Mouse (Mus musculus) neural tube, embryonic 14.5 days (tissue): ENCODE results near the gene Timeless. TPM values are rescaled to one million over a fixed set of nuclear protein-coding genes. Genes with fewer than 3 reads are reported as not detected.
A peak's percentile ranks its signal among the peaks of the same experiment; 100 is the strongest.
"Not testable (repeated sequence)": the region's sequence is repeated elsewhere in the genome, so short reads cannot be mapped to it uniquely, and the experiment has no call there.

Experiments
- ATAC-seq: fragments of 200-750 bp; cut with Nextera tagmentation; 2 replicates; pipeline ENCODE4 v1.8.0; 2017; ENCODE audit warnings: low read depth, mild to moderate bottlenecking, moderate TSS enrichment, moderate library complexity
- H3K27ac ChIP-seq: fragments of 300-500 bp; sonication (generic); 2 replicates; pipeline ENCODE4 v1.5.1; 2014; ENCODE audit warnings: low read depth, mild to moderate bottlenecking, control low read depth, low read length, moderate library complexity, mixed read lengths
- H3K27me3 ChIP-seq: fragments of 300-500 bp; sonication (generic); 2 replicates; pipeline ENCODE4 v1.6.1; 2014; ENCODE audit warnings: low read length; ENCODE audit not compliant: control insufficient read depth, insufficient read depth
- H3K36me3 ChIP-seq: fragments of 300-500 bp; sonication (generic); 2 replicates; pipeline ENCODE4 v1.6.1; 2014; ENCODE audit warnings: low read length, mixed read lengths; ENCODE audit not compliant: control insufficient read depth, insufficient read depth
- H3K4me1 ChIP-seq: fragments of 300-500 bp; sonication (generic); 2 replicates; pipeline ENCODE4 v1.6.1; 2014; ENCODE audit warnings: low read length; ENCODE audit not compliant: control insufficient read depth, insufficient read depth
- H3K4me2 ChIP-seq: fragments of 300-500 bp; sonication (generic); 2 replicates; pipeline ENCODE4 v1.6.1; 2014; ENCODE audit warnings: mild to moderate bottlenecking, low read depth, low read length, control low read depth
- H3K4me3 ChIP-seq: fragments of 300-500 bp; sonication (generic); 2 replicates; pipeline ENCODE4 v1.5.1; 2014; ENCODE audit warnings: low read depth, low read length, control low read depth, mixed read lengths
- H3K9ac ChIP-seq: fragments of 300-500 bp; sonication (generic); replicated peaks from 2 replicates; pipeline ENCODE4 v1.6.1; 2014; ENCODE audit warnings: low read depth, mild to moderate bottlenecking, control low read depth, low read length, mixed read lengths
- H3K9me3 ChIP-seq: fragments of 300-500 bp; sonication (generic); 2 replicates; pipeline ENCODE4 v1.6.1; 2016; ENCODE audit warnings: low read length; ENCODE audit not compliant: control insufficient read depth
- WGBS: fragments of 180-500 bp; shearing (Covaris S2); extraction: QIAGEN DNeasy Blood & Tissue Kit; methylation state at CpG from one replicate; pipeline ENCODE4 v1.1.7; 2014; 5-methylcytosine and 5-hydroxymethylcytosine counted together
- polyA plus RNA-seq: library from polyadenylated mRNA; unstranded; fragments of >200 nt; fragmentation: Nextera tagmentation; extraction: Ambion mirVana; gene quantifications from 2 replicates; pipeline ENCODE4 v1.2.1, GENCODE M21; 2014

Timeless gene
- 14.6 and 19.1 TPM in 2 replicates for polyA plus RNA-seq

DNA sequence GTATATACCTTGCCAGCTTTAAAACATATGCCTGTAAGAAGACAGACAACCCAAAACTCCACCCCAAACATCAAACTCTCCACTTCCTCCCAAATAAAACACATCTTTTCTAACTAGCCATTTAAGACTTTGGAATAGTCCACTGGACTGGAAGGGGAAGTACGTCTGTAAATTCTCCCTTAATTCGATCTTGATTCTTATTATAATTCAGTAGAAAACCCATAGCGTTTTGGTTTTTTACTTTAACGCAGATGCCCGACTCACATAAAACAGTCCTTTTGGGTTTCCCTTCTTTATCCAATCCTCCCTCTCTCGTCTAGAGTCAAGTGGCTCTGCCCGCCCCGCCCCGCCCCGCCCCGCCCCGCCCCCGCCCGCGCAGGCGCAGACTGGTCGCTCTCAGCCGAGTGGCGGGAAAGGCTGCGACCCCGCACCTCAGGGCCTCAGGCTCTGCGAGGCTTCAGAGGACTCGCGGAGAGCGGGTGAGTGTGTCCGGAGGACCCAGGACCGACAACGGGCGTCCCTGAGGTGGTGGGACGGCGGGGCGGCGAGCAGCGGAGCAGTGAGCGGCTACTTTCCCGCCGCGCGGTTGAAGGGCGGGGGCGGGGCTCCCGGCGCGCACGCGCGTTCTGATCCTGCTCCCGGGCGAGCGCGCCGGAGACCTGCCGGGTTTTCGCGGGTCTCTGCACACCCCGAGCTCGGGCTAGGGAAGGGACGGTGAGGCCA lies at the start of gene Timeless:
Gene Timeless (plus strand): TSS at position 369 of the 723 bp plus-strand sequence.
- under 1% methylated on average over 53 of the region's 58 CpGs for WGBS

DNA sequence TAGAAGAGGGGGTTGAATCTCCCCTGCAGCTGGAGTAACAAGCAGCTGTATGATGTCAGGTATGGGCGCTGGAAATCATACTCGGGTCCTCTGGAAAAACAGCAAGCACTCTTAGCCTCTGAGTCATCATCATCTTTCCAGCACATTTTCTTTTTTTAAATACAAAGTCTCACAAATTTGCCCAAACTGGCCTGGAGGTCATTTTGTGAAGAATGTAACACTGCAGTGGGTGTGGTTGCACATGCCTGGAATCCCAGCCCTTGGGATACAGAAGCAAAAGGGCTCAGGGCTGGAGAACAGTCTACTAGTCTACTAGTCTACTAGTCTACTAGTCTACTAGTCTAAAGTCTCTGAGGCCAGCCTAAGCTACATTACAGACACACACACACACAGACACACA lies 47.6 kb upstream of the Timeless start:
- no peak overlapping the region for H3K27ac ChIP-seq
- H3K9me3 ChIP-seq, result no peaks in the 10 kb centered on the region
- WGBS, result 89% methylated on average over 2 of the region's 2 CpGs
- no peaks in the 10 kb centered on the region for H3K36me3 ChIP-seq
- H3K9ac ChIP-seq, result no peak overlapping the region
- no peaks in the 10 kb centered on the region for H3K27me3 ChIP-seq
- no peak overlapping the region for H3K4me3 ChIP-seq
- no peak overlapping the region for H3K4me2 ChIP-seq
- no peaks in the 10 kb centered on the region for H3K4me1 ChIP-seq
- no peak for ATAC-seq

More for the DNA sequence above, at the start of gene Timeless:
- H3K27me3 ChIP-seq, result no peaks in the 10 kb centered on the region
- no peaks in the 10 kb centered on the region for H3K9me3 ChIP-seq
- peak within 1 kb of the TSS; percentile 78 for H3K4me3 ChIP-seq
- peak within 1 kb of the TSS; percentile 92 for H3K27ac ChIP-seq
- H3K9ac ChIP-seq, result peak within 1 kb of the TSS; percentile 80
- ATAC-seq, result peak; percentile 91
- H3K36me3 ChIP-seq, result no peaks in the 10 kb centered on the region
- H3K4me1 ChIP-seq, result 0 out of 2 replicates have a peak, but pooled peaks cover 3% of the 10 kb centered on the region
- peak within 1 kb of the TSS; percentile 62 for H3K4me2 ChIP-seq

DNA sequence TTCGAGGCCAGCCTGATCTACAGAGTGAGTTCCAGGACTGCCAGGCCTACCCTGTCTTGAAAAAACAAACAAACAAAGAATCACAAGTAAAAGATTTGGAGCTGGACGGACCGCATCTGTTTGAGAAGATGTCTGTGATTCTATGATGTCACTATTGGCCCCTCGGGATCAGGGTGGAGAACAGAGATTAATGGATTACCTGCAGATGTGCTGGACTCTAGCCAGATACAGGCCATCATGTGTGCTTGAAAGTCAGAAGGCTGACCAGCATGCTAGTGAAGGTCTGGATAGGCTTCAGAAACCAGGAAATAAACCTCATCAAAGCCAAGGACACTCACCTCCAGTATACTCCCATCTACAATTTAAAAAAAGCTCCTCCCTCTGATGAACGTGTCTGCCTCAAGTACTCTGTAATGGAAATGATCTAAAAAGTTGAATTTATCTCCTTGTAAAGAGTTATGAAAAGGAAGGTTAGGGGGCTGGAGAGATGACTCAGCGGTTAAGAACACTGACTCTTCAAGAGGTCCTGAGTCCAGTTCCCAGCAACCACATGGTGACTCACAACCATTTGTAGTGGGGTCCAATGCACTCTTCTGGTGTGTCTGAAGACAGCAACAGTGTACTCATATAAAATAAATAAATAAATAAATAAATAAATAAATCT lies 46.5 kb upstream of the Timeless start:
- H3K4me3 ChIP-seq, result no peak overlapping the region
- WGBS, result 71% methylated on average over 6 of the region's 6 CpGs

DNA sequence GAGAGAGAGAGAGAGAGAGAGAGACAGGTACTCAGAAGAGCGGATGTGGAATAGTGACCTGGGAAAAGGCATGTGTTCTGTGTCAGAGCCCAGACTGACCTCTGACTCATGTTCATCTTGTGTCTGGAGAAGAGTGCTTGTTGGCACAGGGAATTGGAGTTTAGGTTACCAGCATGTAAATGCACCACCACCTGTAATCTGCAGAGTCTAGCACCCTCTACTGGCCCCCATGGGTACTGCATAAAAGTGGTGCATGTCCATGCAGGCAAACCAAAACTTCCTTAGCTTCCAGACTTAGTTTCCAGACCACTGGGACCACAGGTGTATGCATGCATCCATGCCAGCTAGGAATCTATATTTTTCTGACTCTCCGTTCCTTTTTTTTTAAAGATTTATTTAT lies 45.9 kb upstream of the Timeless start:
- Histone ChIP-seq H3K9me3 (no peaks in the 10 kb centered on the region), H3K36me3 (no peaks in the 10 kb centered on the region), H3K9ac (no peak overlapping the region), H3K27me3 (no peaks in the 10 kb centered on the region), H3K4me1 (no peaks in the 10 kb centered on the region), H3K4me3 (no peak overlapping the region), H3K27ac (no peak overlapping the region), H3K4me2 (no peak overlapping the region)
- WGBS, result 71% methylated on average over 2 of the region's 2 CpGs
- no peak; the same call in 1 of the 2 replicates for ATAC-seq

More for the DNA sequence above, 46.5 kb upstream of the Timeless start:
- H3K9ac ChIP-seq, result no peak overlapping the region
- H3K4me1 ChIP-seq, result no peaks in the 10 kb centered on the region
- no peaks in the 10 kb centered on the region for H3K9me3 ChIP-seq
- no peak overlapping the region for H3K4me2 ChIP-seq
- H3K27me3 ChIP-seq, result no peaks in the 10 kb centered on the region
- no peak overlapping the region for H3K27ac ChIP-seq
- ATAC-seq, result no peak
- no peaks in the 10 kb centered on the region for H3K36me3 ChIP-seq

DNA sequence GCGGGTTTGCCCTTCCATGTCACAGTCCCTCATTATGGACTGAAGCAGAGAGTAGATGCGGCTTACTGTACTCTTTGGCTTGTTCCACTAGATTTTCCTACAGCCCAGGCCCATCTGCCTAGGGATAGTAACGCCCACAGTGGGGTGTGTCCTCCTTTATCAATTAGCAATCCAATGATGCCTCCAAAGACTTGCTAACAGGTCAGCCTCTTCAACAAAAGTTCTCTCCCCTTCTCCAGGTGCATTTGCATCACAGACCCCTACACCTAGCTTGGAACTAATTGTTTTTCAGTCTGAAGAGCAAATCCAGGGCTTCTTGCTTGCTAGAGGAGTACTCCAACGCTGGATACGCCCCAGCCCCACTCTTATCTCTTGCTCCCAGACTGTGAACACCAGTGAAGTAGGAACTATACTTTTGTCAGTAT lies 44.7 kb upstream of the Timeless start:
- Histone ChIP-seq H3K9me3 (no peaks in the 10 kb centered on the region), H3K4me1 (no peaks in the 10 kb centered on the region), H3K9ac (no peak overlapping the region), H3K4me2 (no peak overlapping the region), H3K36me3 (no peaks in the 10 kb centered on the region), H3K27ac (no peak overlapping the region), H3K4me3 (no peak overlapping the region), H3K27me3 (no peaks in the 10 kb centered on the region)
- WGBS, result 66% methylated on average over 5 of the region's 5 CpGs
- ATAC-seq, result no peak

DNA sequence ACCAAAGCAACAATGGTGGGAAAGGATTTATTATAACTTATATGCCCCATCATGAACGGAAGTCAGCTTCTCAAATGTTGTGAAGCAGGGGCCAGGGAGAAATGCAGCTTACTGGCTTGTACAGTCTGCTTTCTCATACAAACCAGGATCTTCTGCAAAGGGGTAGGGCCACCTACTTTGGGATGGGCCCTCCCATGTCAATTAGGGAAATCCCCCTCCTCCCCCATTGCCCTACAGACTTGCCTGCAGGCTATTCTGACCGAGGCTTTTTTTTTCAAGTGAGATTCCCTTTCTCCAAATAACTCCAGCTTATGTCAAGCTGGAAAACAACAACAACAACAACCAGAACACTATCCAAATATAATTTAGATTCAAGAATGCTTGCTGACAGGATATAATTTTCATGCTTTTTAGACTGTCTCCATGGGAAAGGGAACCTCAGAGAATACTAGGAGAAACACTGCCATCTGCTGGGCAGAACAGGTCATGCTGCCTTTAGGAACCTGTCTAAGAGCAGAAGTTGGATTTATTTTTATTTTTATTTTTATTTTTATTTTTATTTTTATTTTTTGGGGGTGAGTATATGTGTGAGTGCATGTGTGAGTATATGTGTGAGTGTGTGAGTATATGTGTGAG lies 43.5 kb upstream of the Timeless start:
- H3K27me3 ChIP-seq, result no peaks in the 10 kb centered on the region
- no peak overlapping the region for H3K4me3 ChIP-seq
- ATAC-seq, result no peak
- no peak overlapping the region for H3K4me2 ChIP-seq
- H3K36me3 ChIP-seq, result no peaks in the 10 kb centered on the region
- 36% methylated on average over 2 of the region's 2 CpGs for WGBS
- H3K27ac ChIP-seq, result no peak overlapping the region
- no peak overlapping the region for H3K9ac ChIP-seq
- no peaks in the 10 kb centered on the region for H3K4me1 ChIP-seq
- no peaks in the 10 kb centered on the region for H3K9me3 ChIP-seq

DNA sequence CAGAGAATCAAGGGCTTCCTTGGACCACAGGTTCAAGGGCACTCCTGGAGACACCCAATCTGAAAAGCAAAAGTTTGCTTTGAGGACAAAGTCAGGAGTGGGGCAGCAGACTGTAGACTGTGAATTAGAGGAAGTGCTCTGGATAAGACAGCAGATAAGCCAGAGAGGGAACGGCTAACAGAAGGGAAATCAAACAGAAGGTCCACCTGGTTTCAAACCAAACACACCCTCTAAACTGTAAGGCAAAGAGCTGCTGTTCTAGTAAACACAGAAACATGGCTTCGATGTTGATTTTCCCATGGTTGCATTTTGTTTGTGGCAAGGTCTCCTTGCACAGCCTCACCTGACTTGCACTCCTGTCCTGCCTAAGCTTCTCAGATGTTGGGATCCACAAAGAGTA lies 40.4 kb upstream of the Timeless start:
- Histone ChIP-seq H3K9ac (no peak overlapping the region), H3K4me1 (0 out of 2 replicates have a peak, but pooled peaks cover 4% of the 10 kb centered on the region), H3K4me3 (no peak overlapping the region), H3K27ac (no peak overlapping the region), H3K27me3 (peaks cover 12% of the 10 kb centered on the region), H3K4me2 (no peak overlapping the region), H3K36me3 (no peaks in the 10 kb centered on the region), H3K9me3 (no peaks in the 10 kb centered on the region)
- WGBS, result 88% methylated on average over 2 of the region's 2 CpGs
- no peak for ATAC-seq

DNA sequence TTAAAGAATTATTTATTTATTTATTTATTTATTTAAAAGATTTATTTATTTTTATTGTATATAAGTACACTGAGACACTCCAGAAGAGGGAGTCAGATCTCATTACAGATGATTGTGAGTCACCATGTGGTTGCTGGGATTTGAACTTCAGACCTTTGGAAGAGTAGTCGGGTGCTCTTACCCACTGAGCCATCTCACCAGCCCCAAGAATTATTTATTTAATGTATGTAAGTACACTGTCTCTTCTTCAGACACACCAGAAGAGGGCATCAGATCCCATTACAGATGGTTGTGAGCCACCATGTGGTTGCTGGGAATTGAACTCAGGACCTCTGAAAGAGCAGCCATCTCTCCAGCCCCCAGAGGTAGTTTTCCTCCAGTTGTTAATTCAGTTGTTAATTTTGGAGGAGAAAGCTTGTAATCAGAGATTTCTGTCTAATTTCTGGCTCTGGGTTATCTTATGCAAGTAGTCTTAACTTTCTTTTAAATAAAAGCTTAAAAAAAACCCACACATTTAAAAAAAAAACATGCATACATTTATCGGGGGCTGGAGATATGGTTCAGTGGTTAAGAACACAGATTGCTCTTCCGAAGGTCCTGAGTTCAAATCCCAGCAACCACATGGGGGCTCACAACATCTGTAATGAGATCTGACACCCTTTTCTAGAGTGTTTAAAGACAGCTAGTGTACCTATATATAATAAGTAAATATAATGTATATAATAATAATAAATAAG lies 39.7 kb upstream of the Timeless start:
- not testable (repeated sequence) for H3K27ac ChIP-seq, H3K4me3 ChIP-seq, ATAC-seq, H3K4me1 ChIP-seq, H3K36me3 ChIP-seq, H3K9ac ChIP-seq, H3K9me3 ChIP-seq, H3K4me2 ChIP-seq
- WGBS, result 93% methylated on average over 3 of the region's 3 CpGs
- peaks cover 12% of the 10 kb centered on the region for H3K27me3 ChIP-seq
